Mouse (Mus musculus): ENCODE measurements around the gene Pkdrej. TPM values are rescaled to one million over a fixed set of nuclear protein-coding genes. Genes with fewer than 3 reads are reported as not detected.

The Pkdrej gene
- polyA plus RNA-seq, 2 experiments, result 0.10 to 0.14 TPM

- TF ChIP-seq EP300 (IDR thresholded peaks at IDR 0.05; ENCODE audit: low read depth), result no peak
- TF ChIP-seq CTCF (IDR thresholded peaks at IDR 0.05; ENCODE audit: low read depth), result no peak
- Histone ChIP-seq H3K27me3 (ENCODE audit: control insufficient read depth, insufficient read depth, low read length) (no peaks in the 10 kb centered on the region), H3K36me3 (replicated peaks; ENCODE audit: control insufficient read depth, insufficient read depth, low read depth) (no peaks in the 10 kb centered on the region), H3K4me3 (ENCODE audit: insufficient read depth in 1 of 2, low read depth in 2 of 2, low read length in 2 of 2) (no peak overlapping the region), H3K27ac (no peak overlapping the region), H3K4me1 (replicated peaks; ENCODE audit: control insufficient read depth in 2 of 2, insufficient read depth in 2 of 2, low read length in 1 of 2) (peaks cover 14 to 15% of the 10 kb centered on the region in 2 experiments), H3K9ac (replicated peaks) (no peak overlapping the region), H3K9me3 (ENCODE audit: control insufficient read depth, low read length) (no peaks in the 10 kb centered on the region), H3K4me2 (ENCODE audit: low read depth) (no peak overlapping the region)
- no peak for ATAC-seq (ENCODE audit: insufficient read depth)
- WGBS (ENCODE audit: insufficient replicate concordance), result 73% methylated on average over 4 of the region's 4 CpGs
- no peak for DNase-seq (ENCODE audit: low read depth in 3 of 3, low spot score in 3 of 3)
These were observed 14.1 kb downstream of the Pkdrej start for GRCm38 (mm10) chr15:85807404-85807803.

GRCm38 (mm10) chr15:85806886-85807285 is 14.6 kb downstream of the Pkdrej start:
- TF ChIP-seq EP300 (IDR thresholded peaks at IDR 0.05; ENCODE audit: low read depth) (no peak), CTCF (IDR thresholded peaks at IDR 0.05; ENCODE audit: low read depth) (no peak)
- DNase-seq (ENCODE audit: low read depth in 3 of 3, low spot score in 3 of 3) (no peak), ATAC-seq (ENCODE audit: insufficient read depth) (no peak)
- Histone ChIP-seq H3K9ac (replicated peaks) (no peak overlapping the region), H3K4me2 (ENCODE audit: low read depth) (no peak overlapping the region), H3K27me3 (ENCODE audit: control insufficient read depth, insufficient read depth, low read length) (no peaks in the 10 kb centered on the region), H3K9me3 (ENCODE audit: control insufficient read depth, low read length) (no peaks in the 10 kb centered on the region), H3K4me3 (ENCODE audit: insufficient read depth in 1 of 2, low read depth in 2 of 2, low read length in 2 of 2) (no peak overlapping the region), H3K4me1 (replicated peaks; ENCODE audit: control insufficient read depth in 2 of 2, insufficient read depth in 2 of 2, low read length in 1 of 2) (peaks cover 9 to 12% of the 10 kb centered on the region in 2 experiments), H3K36me3 (replicated peaks; ENCODE audit: control insufficient read depth, insufficient read depth, low read depth) (no peaks in the 10 kb centered on the region), H3K27ac (no peak overlapping the region)
- 59% methylated on average over 4 of the region's 4 CpGs for WGBS (ENCODE audit: insufficient replicate concordance)

- Histone ChIP-seq H3K4me3 (ENCODE audit: insufficient read depth in 1 of 2, low read depth in 2 of 2, low read length in 2 of 2) (no peak overlapping the region), H3K4me2 (ENCODE audit: low read depth) (no peak overlapping the region), H3K4me1 (replicated peaks; ENCODE audit: control insufficient read depth in 2 of 2, insufficient read depth in 2 of 2, low read length in 1 of 2) (no peaks in the 10 kb centered on the region), H3K27me3 (ENCODE audit: control insufficient read depth, insufficient read depth, low read length) (no peaks in the 10 kb centered on the region), H3K27ac (no peak overlapping the region), H3K36me3 (replicated peaks; ENCODE audit: control insufficient read depth, insufficient read depth, low read depth) (no peaks in the 10 kb centered on the region), H3K9ac (replicated peaks) (no peak overlapping the region), H3K9me3 (ENCODE audit: control insufficient read depth, low read length) (no peaks in the 10 kb centered on the region)
- WGBS (ENCODE audit: insufficient replicate concordance), result 56% methylated on average over 2 of the region's 2 CpGs
- DNase-seq (ENCODE audit: low read depth in 3 of 3, low spot score in 3 of 3) (no peak), ATAC-seq (ENCODE audit: insufficient read depth) (no peak)
- TF ChIP-seq EP300 (IDR thresholded peaks at IDR 0.05; ENCODE audit: low read depth) (no peak), CTCF (IDR thresholded peaks at IDR 0.05; ENCODE audit: low read depth) (no peak)
These were observed 18.6 kb downstream of the Pkdrej start for GRCm38 (mm10) chr15:85802931-85803330.

GRCm38 (mm10) chr15:85798676-85799075 is 22.9 kb downstream of the Pkdrej start:
- no peak for DNase-seq (ENCODE audit: low read depth in 3 of 3, low spot score in 3 of 3)
- Histone ChIP-seq H3K4me2 (ENCODE audit: low read depth) (no peak overlapping the region), H3K27me3 (ENCODE audit: control insufficient read depth, insufficient read depth, low read length) (no peaks in the 10 kb centered on the region), H3K36me3 (replicated peaks; ENCODE audit: control insufficient read depth, insufficient read depth, low read depth) (no peaks in the 10 kb centered on the region), H3K9me3 (ENCODE audit: control insufficient read depth, low read length) (no peaks in the 10 kb centered on the region), H3K4me1 (replicated peaks; ENCODE audit: control insufficient read depth in 2 of 2, insufficient read depth in 2 of 2, low read length in 1 of 2) (no peaks in the 10 kb centered on the region), H3K27ac (no peak overlapping the region), H3K4me3 (ENCODE audit: insufficient read depth in 1 of 2, low read depth in 2 of 2, low read length in 2 of 2) (no peak overlapping the region), H3K9ac (replicated peaks) (no peak overlapping the region)
- no peak for TF ChIP-seq CTCF (IDR thresholded peaks at IDR 0.05; ENCODE audit: low read depth)
- TF ChIP-seq EP300 (IDR thresholded peaks at IDR 0.05; ENCODE audit: low read depth), result no peak
- WGBS (ENCODE audit: insufficient replicate concordance), result 78% methylated on average over 8 of the region's 8 CpGs
- ATAC-seq (ENCODE audit: insufficient read depth), result no peak

- 55% methylated on average over 6 of the region's 6 CpGs for WGBS (ENCODE audit: insufficient replicate concordance)
- H3K27me3 ChIP-seq (ENCODE audit: control insufficient read depth, insufficient read depth, low read length), result no peaks in the 10 kb centered on the region
- H3K36me3 ChIP-seq (replicated peaks; ENCODE audit: control insufficient read depth, insufficient read depth, low read depth), result no peaks in the 10 kb centered on the region
- no peak overlapping the region for H3K27ac ChIP-seq
- ATAC-seq (ENCODE audit: insufficient read depth), result no peak
- no peaks in the 10 kb centered on the region for H3K4me1 ChIP-seq (replicated peaks; ENCODE audit: control insufficient read depth in 2 of 2, insufficient read depth in 2 of 2, low read length in 1 of 2)
- H3K9ac ChIP-seq (replicated peaks), result no peak overlapping the region
- no peak overlapping the region for H3K4me3 ChIP-seq (ENCODE audit: insufficient read depth in 1 of 2, low read depth in 2 of 2, low read length in 2 of 2)
- no peaks in the 10 kb centered on the region for H3K9me3 ChIP-seq (ENCODE audit: control insufficient read depth, low read length)
- no peak for DNase-seq (ENCODE audit: low read depth in 3 of 3, low spot score in 3 of 3)
- no peak for TF ChIP-seq CTCF (IDR thresholded peaks at IDR 0.05; ENCODE audit: low read depth)
- no peak for TF ChIP-seq EP300 (IDR thresholded peaks at IDR 0.05; ENCODE audit: low read depth)
- H3K4me2 ChIP-seq (ENCODE audit: low read depth), result no peak overlapping the region
These were observed 26.0 kb downstream of the Pkdrej start for GRCm38 (mm10) chr15:85795516-85795915.
